Mouse (Mus musculus): ENCODE results near the gene Ebna1bp2.

DNA sequence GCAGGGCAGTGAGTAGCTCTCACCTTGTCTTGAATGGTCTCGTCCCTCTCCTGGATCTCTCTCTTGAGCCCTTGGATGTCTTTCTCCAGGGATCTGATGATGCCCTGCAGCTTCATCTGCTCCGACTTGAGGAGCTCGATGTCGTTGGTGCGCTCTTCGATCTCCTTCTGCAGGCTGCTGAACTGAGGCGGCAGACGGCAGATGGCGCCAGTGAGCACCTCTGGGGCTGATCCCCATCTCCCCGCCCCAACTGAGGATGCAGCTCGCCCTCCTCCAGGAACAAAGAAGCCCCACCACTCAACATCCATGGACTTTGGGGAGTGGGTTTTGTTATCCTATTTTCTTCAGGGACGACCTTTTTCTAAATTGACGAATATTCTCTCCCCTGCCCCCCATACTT is 41.3 kb upstream of the Ebna1bp2 start:
- TF ChIP-seq CTCF (IDR thresholded peaks at IDR 0.05; ENCODE audit: low read depth) = peak; percentile 64
- TF ChIP-seq EP300 (IDR thresholded peaks at IDR 0.05; ENCODE audit: low read depth) = no peak

All from liver, postnatal 0 days (tissue).